Mouse (Mus musculus): ENCODE measurements around the gene Gm5426. TPM values are rescaled to one million over a fixed set of nuclear protein-coding genes. Genes with fewer than 3 reads are reported as not detected.

The Gm5426 gene
- polyA plus RNA-seq, 1 experiment from 2014 or later: not detected

GRCm38 (mm10) chr10:96146578-96146977 is 10.2 kb downstream of the Gm5426 start:
- Histone ChIP-seq H3K9ac (no peak overlapping the region), H3K9me3 (no peaks in the 10 kb centered on the region), H3K36me3 (no peaks in the 10 kb centered on the region), H3K27me3 (no peaks in the 10 kb centered on the region), H3K27ac (replicated peaks) (no peak overlapping the region), H3K4me3 (no peak overlapping the region), H3K4me2 (no peak overlapping the region), H3K4me1 (replicated peaks) (peaks cover 10% of the 10 kb centered on the region)
- no peak for ATAC-seq (ENCODE audit: low FRiP score, low read depth)
- WGBS: 91% methylated on average over 5 of the region's 5 CpGs

DNA sequence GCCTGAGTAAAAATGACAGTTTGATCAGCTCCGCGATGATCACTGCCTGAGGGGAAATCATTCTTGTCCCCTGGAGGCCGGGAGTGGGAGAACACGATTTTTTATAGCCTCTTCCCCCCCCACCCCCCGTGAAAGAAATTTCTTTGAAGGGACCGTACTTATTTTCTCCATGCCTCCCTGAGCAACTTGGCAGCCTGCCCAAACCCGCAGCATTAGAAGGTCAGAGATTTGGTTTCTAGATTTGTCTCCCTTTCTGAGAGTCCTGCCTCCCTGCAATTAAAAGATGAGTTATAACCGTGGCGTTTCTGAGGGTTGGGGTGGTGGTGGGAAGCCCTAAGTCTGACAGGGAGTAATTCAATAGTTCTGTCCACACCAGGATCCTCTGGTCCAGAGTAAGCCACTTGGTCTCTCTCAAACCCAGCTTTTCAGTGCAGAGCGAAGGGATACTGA is 11.9 kb downstream of the Gm5426 start:
- Histone ChIP-seq H3K4me2 (peak overlapping the region; percentile 31), H3K4me1 (replicated peaks) (peaks cover 10% of the 10 kb centered on the region), H3K9me3 (no peaks in the 10 kb centered on the region), H3K36me3 (no peaks in the 10 kb centered on the region), H3K27me3 (no peaks in the 10 kb centered on the region), H3K27ac (replicated peaks) (no peak overlapping the region), H3K9ac (no peak overlapping the region), H3K4me3 (no peak overlapping the region)
- peak; percentile 59 for ATAC-seq (ENCODE audit: low FRiP score, low read depth)
- 19% methylated on average over 10 of the region's 10 CpGs for WGBS

DNA sequence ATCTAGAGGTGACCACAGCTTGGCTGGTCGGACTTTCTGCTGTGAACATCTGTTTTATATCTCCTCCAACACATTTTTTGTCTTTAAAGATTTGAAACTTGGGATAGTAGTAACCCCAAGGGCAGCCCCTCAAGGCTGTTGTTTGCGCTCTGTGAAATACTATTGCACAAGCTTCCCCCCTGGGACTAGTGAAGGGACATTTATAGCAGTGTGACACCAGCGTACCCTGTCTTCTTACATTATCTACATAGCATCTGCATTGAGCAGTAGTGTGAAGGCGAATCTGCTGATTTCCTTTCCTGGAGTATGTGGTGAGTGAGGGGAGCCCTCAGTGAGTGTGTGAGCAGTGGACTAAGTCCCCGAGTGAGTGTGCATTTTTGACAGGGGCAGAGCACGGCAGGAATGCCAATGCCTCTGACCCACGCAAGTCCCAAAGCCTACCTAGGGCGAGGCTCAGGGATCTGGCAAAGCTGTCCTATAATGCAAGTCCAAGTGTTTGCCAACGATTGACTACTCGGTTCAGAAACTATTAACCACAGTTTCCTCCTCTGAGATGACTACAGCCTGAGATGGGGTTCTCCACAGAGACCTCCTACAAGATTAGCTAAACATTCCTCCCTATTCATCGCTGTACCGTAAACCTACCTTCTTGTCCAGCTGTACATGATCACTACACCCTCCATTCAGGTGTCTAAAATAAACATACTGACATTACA is 14.2 kb downstream of the Gm5426 start:
- WGBS: 90% methylated on average over 12 of the region's 12 CpGs
- no peaks in the 10 kb centered on the region for H3K27me3 ChIP-seq
- ATAC-seq (ENCODE audit: low FRiP score, low read depth): no peak
- no peak overlapping the region for H3K27ac ChIP-seq (replicated peaks)
- no peak overlapping the region for H3K9ac ChIP-seq
- no peaks in the 10 kb centered on the region for H3K36me3 ChIP-seq
- H3K4me2 ChIP-seq: no peak overlapping the region
- no peaks in the 10 kb centered on the region for H3K9me3 ChIP-seq
- peaks cover 10% of the 10 kb centered on the region for H3K4me1 ChIP-seq (replicated peaks)
- H3K4me3 ChIP-seq: no peak overlapping the region

- no peaks in the 10 kb centered on the region for H3K27me3 ChIP-seq
- H3K36me3 ChIP-seq: no peaks in the 10 kb centered on the region
- no peak for ATAC-seq (ENCODE audit: low FRiP score, low read depth)
- H3K27ac ChIP-seq (replicated peaks): no peak overlapping the region
- no peak overlapping the region for H3K4me2 ChIP-seq
- H3K9ac ChIP-seq: no peak overlapping the region
- no peaks in the 10 kb centered on the region for H3K9me3 ChIP-seq
- H3K4me3 ChIP-seq: no peak overlapping the region
- WGBS: 60% methylated on average over 5 of the region's 5 CpGs
- H3K4me1 ChIP-seq (replicated peaks): peaks cover 4% of the 10 kb centered on the region
Measured at GRCm38 (mm10) chr10:96153315-96153714, 16.9 kb downstream of the Gm5426 start.

- Histone ChIP-seq H3K4me1 (replicated peaks) (no peaks in the 10 kb centered on the region), H3K9ac (no peak overlapping the region), H3K4me2 (no peak overlapping the region), H3K4me3 (no peak overlapping the region), H3K27me3 (no peaks in the 10 kb centered on the region), H3K36me3 (no peaks in the 10 kb centered on the region), H3K9me3 (no peaks in the 10 kb centered on the region), H3K27ac (replicated peaks) (no peak overlapping the region)
- WGBS: 91% methylated on average over 7 of the region's 7 CpGs
- no peak for ATAC-seq (ENCODE audit: low FRiP score, low read depth)
Measured at GRCm38 (mm10) chr10:96162975-96163706, 26.7 kb downstream of the Gm5426 start.

DNA sequence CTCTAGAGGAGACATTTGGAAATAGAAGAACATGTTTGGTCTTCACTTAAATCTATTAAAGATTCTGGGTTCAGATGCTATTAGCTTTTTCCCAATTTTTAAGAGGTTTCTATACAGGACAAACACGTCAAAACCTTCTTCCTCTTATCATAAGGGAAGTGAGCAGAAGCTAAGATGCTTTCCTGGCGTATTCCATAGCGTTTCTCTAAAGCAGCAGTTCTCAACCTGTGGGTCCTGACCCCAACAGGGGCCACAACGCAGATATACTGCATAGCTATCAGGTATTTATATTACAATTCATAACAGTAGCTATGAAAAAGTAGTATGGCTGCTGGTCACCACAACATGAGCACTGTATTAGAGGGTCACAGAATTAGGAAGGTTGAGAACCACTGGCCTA is 27.4 kb downstream of the Gm5426 start:
- H3K27me3 ChIP-seq: no peaks in the 10 kb centered on the region
- H3K4me1 ChIP-seq (replicated peaks): no peaks in the 10 kb centered on the region
- H3K36me3 ChIP-seq: no peaks in the 10 kb centered on the region
- no peak overlapping the region for H3K9ac ChIP-seq
- no peak overlapping the region for H3K4me3 ChIP-seq
- no peaks in the 10 kb centered on the region for H3K9me3 ChIP-seq
- H3K4me2 ChIP-seq: no peak overlapping the region
- ATAC-seq (ENCODE audit: low FRiP score, low read depth): no peak
- H3K27ac ChIP-seq (replicated peaks): no peak overlapping the region
- WGBS: 93% methylated on average over 4 of the region's 4 CpGs

- Histone ChIP-seq H3K27me3 (no peaks in the 10 kb centered on the region), H3K4me1 (replicated peaks) (no peaks in the 10 kb centered on the region), H3K9me3 (no peaks in the 10 kb centered on the region), H3K4me3 (no peak overlapping the region), H3K4me2 (no peak overlapping the region), H3K9ac (no peak overlapping the region), H3K27ac (replicated peaks) (no peak overlapping the region), H3K36me3 (no peaks in the 10 kb centered on the region)
- 79% methylated on average over 4 of the region's 4 CpGs for WGBS
- no peak for ATAC-seq (ENCODE audit: low FRiP score, low read depth)
Measured at GRCm38 (mm10) chr10:96165260-96165659, 28.9 kb downstream of the Gm5426 start.

- H3K27ac ChIP-seq (replicated peaks): no peak overlapping the region
- no peak overlapping the region for H3K9ac ChIP-seq
- H3K4me1 ChIP-seq (replicated peaks): no peaks in the 10 kb centered on the region
- ATAC-seq (ENCODE audit: low FRiP score, low read depth): no peak
- no peaks in the 10 kb centered on the region for H3K27me3 ChIP-seq
- H3K9me3 ChIP-seq: no peaks in the 10 kb centered on the region
- WGBS: 91% methylated on average over 4 of the region's 4 CpGs
- no peak overlapping the region for H3K4me3 ChIP-seq
- no peaks in the 10 kb centered on the region for H3K36me3 ChIP-seq
- no peak overlapping the region for H3K4me2 ChIP-seq
Measured at GRCm38 (mm10) chr10:96168998-96169397, 32.6 kb downstream of the Gm5426 start.

DNA sequence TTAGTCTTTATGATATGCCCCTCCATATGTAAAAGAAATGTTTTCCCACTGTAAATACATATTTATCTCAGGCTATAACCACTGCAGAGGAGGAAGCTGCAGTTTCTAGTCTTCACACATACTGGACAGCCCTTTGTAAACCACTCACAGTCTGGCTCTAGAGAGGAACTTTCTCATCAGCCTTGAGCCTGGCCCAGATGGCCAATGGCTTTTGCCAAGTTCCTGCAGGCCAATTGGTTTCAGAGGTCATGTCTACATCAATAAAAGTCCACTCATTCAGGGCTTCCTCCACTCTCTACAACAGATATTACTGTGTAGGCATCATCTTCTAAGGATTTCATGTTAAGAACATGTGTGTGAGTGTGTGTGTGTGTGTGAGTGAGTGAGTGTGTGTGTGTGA is 35.1 kb downstream of the Gm5426 start:
- ATAC-seq (ENCODE audit: low FRiP score, low read depth): no peak
- Histone ChIP-seq H3K4me2 (no peak overlapping the region), H3K27me3 (no peaks in the 10 kb centered on the region)

DNA sequence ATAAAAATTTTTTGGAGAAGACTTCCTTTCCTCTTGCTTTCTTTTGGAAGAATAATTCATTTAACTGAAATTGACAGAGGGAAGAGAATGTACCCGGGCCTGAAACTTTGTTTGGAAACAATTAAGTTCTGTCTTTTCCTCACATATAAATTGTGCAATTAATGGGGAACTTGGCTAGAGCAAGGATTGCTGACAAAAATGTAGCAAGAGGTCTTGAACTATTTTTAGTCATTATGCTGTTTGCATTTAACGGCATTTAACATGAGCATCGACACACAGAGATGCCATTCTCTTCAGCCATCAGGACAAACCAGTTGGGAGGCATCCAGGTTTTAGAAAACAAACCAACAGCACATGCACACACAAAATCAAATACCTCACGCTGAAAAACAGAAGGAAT is 36.6 kb downstream of the Gm5426 start:
- Histone ChIP-seq H3K4me3 (no peak overlapping the region), H3K9ac (no peak overlapping the region), H3K4me1 (replicated peaks) (no peaks in the 10 kb centered on the region), H3K36me3 (no peaks in the 10 kb centered on the region), H3K9me3 (no peaks in the 10 kb centered on the region), H3K27ac (replicated peaks) (no peak overlapping the region), H3K27me3 (no peaks in the 10 kb centered on the region), H3K4me2 (no peak overlapping the region)
- WGBS: 67% methylated on average over 4 of the region's 4 CpGs
- no peak for ATAC-seq (ENCODE audit: low FRiP score, low read depth)

More for the DNA sequence above, 35.1 kb downstream of the Gm5426 start:
- no peak overlapping the region for H3K9ac ChIP-seq
- H3K4me1 ChIP-seq (replicated peaks): no peaks in the 10 kb centered on the region
- no peaks in the 10 kb centered on the region for H3K36me3 ChIP-seq
- no peak overlapping the region for H3K4me3 ChIP-seq
- H3K9me3 ChIP-seq: no peaks in the 10 kb centered on the region
- no peak overlapping the region for H3K27ac ChIP-seq (replicated peaks)

GRCm38 (mm10) chr10:96173771-96174170 is 37.4 kb downstream of the Gm5426 start:
- Histone ChIP-seq H3K27me3 (no peaks in the 10 kb centered on the region), H3K9me3 (no peaks in the 10 kb centered on the region), H3K4me2 (no peak overlapping the region), H3K36me3 (no peaks in the 10 kb centered on the region), H3K27ac (replicated peaks) (no peak overlapping the region), H3K9ac (no peak overlapping the region), H3K4me1 (replicated peaks) (no peaks in the 10 kb centered on the region), H3K4me3 (no peak overlapping the region)
- WGBS: 90% methylated on average over 10 of the region's 10 CpGs
- ATAC-seq (ENCODE audit: low FRiP score, low read depth): no peak

GRCm38 (mm10) chr10:96176916-96177315 is 40.5 kb downstream of the Gm5426 start:
- Histone ChIP-seq H3K4me3 (no peak overlapping the region), H3K9ac (no peak overlapping the region), H3K4me1 (replicated peaks) (no peaks in the 10 kb centered on the region), H3K27me3 (no peaks in the 10 kb centered on the region), H3K4me2 (no peak overlapping the region), H3K36me3 (no peaks in the 10 kb centered on the region), H3K9me3 (no peaks in the 10 kb centered on the region), H3K27ac (replicated peaks) (no peak overlapping the region)
- ATAC-seq (ENCODE audit: low FRiP score, low read depth): no peak
- WGBS: 96% methylated on average over 6 of the region's 6 CpGs
